Mouse (Mus musculus): ENCODE measurements around the gene Tubg1.

DNA sequence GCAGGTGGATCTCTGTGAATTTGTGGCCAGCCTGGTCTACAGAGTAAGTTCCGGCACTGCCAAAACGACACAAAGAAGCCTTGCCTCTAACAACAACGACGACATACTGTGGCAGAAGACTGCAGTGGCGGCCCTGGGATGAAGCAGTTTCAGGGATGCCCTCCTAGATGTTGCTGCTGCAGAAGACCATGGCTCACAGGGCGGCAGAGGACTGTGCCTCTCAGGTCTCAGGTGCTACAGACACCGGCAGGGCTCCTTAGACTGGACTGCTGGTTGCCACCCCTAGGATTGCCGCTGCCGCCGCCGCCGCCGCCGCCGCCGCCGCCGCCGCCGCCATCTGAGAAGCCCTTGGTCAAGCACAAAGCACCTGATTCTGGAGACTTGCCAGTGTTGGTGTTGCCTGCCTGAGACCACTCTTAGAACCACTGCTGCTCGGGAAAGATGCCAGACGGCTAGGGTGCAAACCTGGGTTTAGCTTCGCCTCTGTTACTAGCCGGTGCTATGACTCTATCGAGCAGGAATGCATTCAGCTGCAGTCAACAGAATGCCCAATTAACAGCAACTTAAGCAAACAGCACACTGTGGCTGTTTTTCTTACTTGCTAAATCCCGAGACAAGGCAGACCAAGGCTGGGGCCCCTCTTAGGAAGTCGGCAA, 20.6 kb downstream of the Tubg1 start:
- TF ChIP-seq POLR2A (IDR thresholded peaks at IDR 0.05; ENCODE audit: low read depth, low read length) (no peak), CTCF (conservative IDR thresholded peaks at IDR 0.05; ENCODE audit: insufficient read depth, insufficient read length, low read depth, low read length) (no peak)
